Mouse (Mus musculus) splenic B cell, adult 2 months (primary cell): Measurements from ENCODE around the gene Letm1.

Experiments
- DNase-seq: peaks from one replicate; pipeline ENCODE4 v3.0.0-alpha.2; 2011; ENCODE audit warnings: low read depth, low spot score
- H3K27me3 ChIP-seq: 2 replicates; pipeline ENCODE4 v1.6.1; 2012; ENCODE audit warnings: mild to moderate bottlenecking, low read length, moderate library complexity, mixed read lengths; ENCODE audit not compliant: control insufficient read depth, poor library complexity, insufficient read depth, severe bottlenecking
- H3K36me3 ChIP-seq: 2 replicates; pipeline ENCODE4 v1.6.1; 2012; ENCODE audit warnings: mild to moderate bottlenecking, low read length, moderate library complexity, mixed read lengths; ENCODE audit not compliant: control insufficient read depth, poor library complexity, insufficient read depth, severe bottlenecking

Letm1 gene

DNA sequence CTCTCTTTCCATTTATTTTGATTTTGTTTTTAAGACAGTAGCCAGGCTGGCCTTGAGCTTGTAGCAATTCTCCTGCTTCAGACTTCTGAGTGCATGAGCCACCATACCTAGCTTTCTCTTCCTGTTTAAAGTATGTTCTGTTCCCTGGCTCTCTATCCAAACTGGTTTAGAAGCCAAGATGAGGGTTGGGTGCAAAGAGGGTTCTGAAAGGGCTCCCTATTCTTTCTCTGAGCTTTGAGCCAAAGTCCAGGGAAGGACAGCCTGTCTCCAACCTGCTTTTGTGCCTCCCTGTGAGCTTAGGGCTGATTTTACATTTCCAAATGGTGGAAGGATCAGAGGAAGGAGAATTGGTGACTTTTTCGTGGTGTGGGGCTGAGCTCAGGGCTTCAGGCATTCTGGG, 55.7 kb downstream of the Letm1 start:
- DNase-seq = no peak
- Histone ChIP-seq H3K27me3 (no peaks in the 10 kb centered on the region), H3K36me3 (no peaks in the 10 kb centered on the region)

DNA sequence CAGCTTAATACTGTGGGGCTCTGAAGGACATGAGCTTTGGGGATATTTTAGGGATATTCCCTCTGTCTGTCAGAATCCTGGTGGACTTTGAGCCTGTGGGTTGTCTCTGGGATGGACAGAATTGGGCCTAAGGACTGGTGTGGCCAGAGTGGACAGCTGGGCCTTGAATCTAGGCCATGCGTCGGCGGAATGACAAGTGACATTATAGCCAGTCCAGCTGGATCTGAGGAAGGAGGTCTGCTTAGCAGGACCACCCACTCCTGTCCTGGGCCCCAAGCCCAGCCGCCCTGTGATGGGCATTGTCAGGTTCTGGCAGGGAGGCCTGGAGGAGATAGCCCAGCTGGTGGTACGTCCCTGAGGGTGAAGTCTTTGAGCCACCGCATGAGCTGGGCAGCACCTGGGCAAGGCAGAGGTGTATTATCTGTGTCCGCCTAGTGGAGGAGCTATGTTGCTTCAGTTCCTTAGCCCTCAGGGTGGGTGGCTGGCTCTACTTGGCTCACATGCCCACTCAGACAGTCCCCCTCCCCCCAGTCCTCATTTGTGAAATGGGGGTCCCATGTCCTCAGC, 56.5 kb downstream of the Letm1 start:
- H3K36me3 ChIP-seq = no peaks in the 10 kb centered on the region
- no peaks in the 10 kb centered on the region; the same call in 1 of the 2 replicates for H3K27me3 ChIP-seq
- DNase-seq = no peak

DNA sequence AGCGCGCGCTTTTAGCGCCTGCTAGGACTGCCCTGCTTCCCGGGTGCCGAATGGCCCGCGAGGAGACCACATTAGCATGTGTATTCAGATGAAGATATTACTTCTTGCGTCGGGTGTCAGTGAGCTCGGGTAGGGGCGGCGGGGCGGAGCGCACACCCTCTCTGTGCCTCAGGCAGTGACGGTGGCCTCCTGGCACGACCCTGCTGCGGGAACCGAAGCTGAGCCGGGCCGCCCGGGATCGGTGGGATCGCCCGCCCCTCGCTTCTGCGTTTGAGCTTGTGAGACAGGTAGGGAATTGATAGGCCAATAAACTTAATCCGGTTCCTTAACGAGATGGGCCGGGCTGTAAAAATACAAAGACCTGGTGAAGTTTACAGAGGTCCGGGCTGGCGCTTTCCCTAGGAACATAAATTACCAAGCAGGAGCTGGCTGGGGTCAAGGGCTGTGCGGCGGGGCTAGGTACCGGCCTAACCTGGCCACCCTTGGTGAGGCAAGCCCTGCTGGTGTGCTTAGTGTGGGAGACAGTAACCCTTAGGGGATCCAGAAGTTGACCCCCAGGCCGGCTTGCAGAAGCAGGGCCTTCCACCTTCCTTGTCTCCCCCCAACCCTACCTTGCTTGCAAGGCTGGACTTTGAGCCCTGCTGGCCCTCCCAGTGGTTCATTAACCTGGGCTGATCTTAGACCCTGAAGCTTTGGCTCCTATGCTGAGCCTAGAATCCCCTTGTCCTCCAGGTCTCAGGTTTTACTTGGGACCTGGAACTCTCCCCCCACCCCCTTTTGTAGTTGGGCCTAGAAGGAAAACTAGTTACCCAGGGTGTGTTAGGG, 58.8 kb downstream of the Letm1 start:
- no peaks in the 10 kb centered on the region for H3K36me3 ChIP-seq
- H3K27me3 ChIP-seq = no peaks in the 10 kb centered on the region; the same call in 1 of the 2 replicates
- DNase-seq = no peak

DNA sequence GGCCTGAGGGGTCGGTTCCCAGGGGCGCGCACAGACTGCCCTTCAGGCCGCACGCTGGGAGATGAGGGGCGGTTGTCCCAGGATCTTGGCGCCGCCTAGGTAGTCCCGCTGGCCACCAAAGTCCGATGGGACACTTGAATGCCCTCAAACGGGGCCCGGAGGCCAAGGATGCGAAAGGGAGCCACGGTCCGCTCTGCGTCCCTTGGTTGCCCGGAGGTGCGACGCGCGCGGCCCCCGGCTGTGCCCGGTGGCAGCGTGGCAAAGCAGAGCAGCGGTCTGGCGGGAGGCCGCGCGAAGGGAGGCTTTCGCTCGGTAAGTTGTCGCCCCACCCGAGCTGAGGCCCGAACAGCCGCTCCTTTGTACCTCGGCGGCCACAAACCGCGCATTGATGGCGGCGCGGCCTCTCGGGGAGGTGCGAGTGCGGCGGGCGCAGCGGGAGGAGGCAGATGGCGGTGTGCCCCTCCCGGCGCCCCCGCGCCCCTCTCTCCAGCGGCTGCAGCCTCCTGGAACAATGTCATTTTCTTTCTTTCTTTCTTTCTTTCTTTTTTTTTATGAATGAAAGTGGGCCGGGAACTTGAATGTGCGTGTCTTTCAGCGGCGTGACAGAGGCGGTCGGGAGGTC, 59.5 kb downstream of the Letm1 start:
- Histone ChIP-seq H3K36me3 (no peaks in the 10 kb centered on the region), H3K27me3 (no peaks in the 10 kb centered on the region; the same call in 1 of the 2 replicates)
- DNase-seq = no peak

GRCm38 (mm10) chr5:33722266-33723018, 60.2 kb downstream of the Letm1 start:
- DNase-seq = peak; percentile 13
- H3K36me3 ChIP-seq = no peaks in the 10 kb centered on the region
- H3K27me3 ChIP-seq = no peaks in the 10 kb centered on the region; the same call in 1 of the 2 replicates

GRCm38 (mm10) chr5:33721541-33722265, 60.9 kb downstream of the Letm1 start, which contains the start of gene Fgfr3:
Gene Fgfr3 (plus strand): TSS chr5:33721674.
- no peaks in the 10 kb centered on the region; the same call in 1 of the 2 replicates for H3K27me3 ChIP-seq
- H3K36me3 ChIP-seq = no peaks in the 10 kb centered on the region
- peak; percentile 43 for DNase-seq

GRCm38 (mm10) chr5:33720852-33721490, 61.6 kb downstream of the Letm1 start:
- no peaks in the 10 kb centered on the region for H3K36me3 ChIP-seq
- no peaks in the 10 kb centered on the region; the same call in 1 of the 2 replicates for H3K27me3 ChIP-seq
- DNase-seq = no peak

DNA sequence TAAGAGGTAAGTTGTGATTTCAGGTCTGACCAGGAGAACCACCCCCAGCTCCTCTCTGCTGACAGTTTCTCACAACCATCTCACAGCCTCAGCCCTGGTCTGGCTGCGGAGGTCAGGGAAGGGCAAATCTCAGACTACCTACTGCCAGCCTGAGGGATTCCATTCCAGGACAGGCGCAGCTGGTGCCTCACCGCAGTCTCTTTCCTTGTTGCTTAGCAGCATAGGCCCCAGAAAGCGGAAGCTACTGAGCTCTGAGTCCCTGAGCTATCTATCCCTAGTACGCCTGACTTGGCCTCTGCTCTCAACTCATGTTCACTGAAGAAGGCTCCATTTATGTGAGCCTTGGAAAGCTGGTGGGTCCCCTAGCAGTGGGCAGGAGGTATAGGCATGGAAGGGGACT, 64.2 kb downstream of the Letm1 start:
- no peaks in the 10 kb centered on the region for H3K36me3 ChIP-seq
- H3K27me3 ChIP-seq = no peaks in the 10 kb centered on the region; the same call in 1 of the 2 replicates
- no peak for DNase-seq

- DNase-seq = no peak
- Histone ChIP-seq H3K27me3 (no peaks in the 10 kb centered on the region), H3K36me3 (no peaks in the 10 kb centered on the region)
Observed at GRCm38 (mm10) chr5:33716467-33716866, 66.2 kb downstream of the Letm1 start.

DNA sequence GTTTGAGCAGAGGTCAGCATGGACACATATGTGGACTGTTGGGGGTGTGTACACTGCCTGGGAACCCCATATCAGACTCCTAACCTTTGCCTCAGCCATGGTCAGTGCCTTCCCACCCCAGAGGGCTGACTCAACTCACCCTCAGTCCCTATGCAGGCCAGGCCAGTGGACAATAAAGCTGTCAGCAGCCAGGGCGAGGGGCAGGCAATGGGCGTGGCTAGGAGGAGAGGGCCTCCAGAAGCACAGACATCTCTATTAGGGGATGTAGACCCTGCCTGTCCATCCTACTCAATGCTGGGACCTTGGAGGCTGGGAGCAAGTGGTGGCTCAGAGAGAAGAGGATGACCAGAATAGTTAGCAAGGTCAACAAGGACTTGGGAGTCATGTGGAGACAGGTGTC, 67.4 kb downstream of the Letm1 start:
- Histone ChIP-seq H3K27me3 (no peaks in the 10 kb centered on the region), H3K36me3 (no peaks in the 10 kb centered on the region)
- no peak for DNase-seq

DNA sequence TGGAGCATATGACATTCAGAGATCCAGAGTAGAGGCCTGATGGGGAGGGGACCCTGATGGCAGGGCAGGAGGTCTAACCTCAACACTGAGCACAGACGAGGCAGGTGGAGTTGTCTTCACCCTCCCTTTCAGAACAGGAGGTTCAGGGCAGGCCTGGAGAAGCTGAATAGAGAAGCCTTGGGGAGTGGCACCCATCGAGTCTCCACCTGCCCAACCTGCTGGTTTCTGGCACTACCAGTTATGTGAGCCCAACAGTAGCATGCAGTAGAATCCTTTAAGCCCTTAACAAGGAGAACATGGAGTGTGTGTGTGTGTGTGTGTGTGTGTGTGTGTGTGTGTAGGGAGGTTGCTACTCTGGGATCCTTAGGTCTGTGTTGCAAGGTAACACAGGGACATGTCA, 70.1 kb downstream of the Letm1 start:
- no peak for DNase-seq
- Histone ChIP-seq H3K36me3 (no peaks in the 10 kb centered on the region), H3K27me3 (no peaks in the 10 kb centered on the region)

DNA sequence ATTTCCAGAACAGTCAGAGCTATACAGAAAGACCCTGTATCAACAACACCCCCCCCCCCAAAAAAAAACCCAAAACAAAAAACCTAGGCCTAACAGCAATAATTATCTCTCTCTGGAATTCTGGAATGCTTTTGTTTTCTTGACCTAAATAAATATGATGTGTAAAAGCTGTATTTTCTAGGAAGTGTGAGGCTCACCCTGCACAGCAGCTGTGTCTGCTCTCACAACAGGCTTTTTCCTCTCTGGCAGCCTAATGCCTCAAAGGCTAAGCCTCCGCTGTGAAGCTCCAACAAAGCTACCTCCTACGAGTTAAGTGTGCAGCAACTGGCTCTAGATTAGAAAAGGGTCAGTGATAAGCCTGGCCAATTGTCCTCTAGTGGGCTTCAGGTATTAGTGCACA, 73.6 kb downstream of the Letm1 start:
- no peak for DNase-seq
- Histone ChIP-seq H3K27me3 (no peaks in the 10 kb centered on the region), H3K36me3 (no peaks in the 10 kb centered on the region)

- no peak for DNase-seq
- Histone ChIP-seq H3K36me3 (no peaks in the 10 kb centered on the region), H3K27me3 (no peaks in the 10 kb centered on the region)
Observed at GRCm38 (mm10) chr5:33707163-33707562, 75.5 kb downstream of the Letm1 start.

- Histone ChIP-seq H3K36me3 (no peaks in the 10 kb centered on the region), H3K27me3 (no peaks in the 10 kb centered on the region)
- no peak for DNase-seq
Observed at GRCm38 (mm10) chr5:33706350-33706629, 76.3 kb downstream of the Letm1 start.
